In the genomic region with DNA sequence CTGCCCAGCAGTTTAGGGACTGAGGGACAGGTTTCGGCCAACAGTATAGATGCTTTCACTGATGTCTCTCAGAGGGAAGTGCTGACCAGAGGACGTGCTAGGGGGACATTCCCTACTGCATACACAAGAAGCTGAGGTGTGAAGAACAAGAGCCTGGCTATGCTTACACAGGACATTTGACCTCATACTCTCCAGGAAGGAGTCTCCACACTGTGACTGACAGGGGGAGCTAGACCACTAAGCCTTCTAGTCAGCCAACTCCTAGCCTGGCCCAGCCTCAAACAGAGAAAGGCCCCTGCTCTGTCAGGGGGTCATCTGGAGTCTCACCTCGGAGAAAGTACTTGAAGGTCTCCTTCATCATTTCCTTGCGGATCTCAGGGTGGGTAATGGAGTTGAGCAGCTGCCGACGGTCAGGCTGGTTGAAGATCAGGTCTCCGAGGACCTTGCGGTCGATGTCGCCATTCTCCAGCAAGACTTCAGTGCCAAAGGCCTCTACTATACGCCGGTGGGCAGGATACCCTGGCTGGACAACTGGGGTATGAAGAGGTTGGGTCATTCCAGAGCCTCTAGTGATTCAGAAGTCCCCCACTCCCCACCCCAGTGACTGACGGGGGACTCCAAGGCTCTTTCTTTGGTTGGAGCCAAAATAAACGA, we compare ENCODE assay signal across 11 mouse cellular contexts. TPM values are rescaled to one million over a fixed set of nuclear protein-coding genes. Genes with fewer than 3 reads are reported as not detected.
DNase-seq lines count a peak whose midpoint lies in the region; ATAC-seq and TF ChIP-seq lines count a peak whose summit lies in the region.
"Had no signal": no experiment of that assay in that cellular context is flagged by ENCODE, and none has a peak within 500 bp of the region (broad histone marks: within the 10 kb centered on the region; RNA-seq: fewer than 3 reads in every experiment).

No protein-coding gene starts in this region.

- TF ChIP-seq CTCF in hindbrain, postnatal 0 days (IDR thresholded peaks at IDR 0.05; ENCODE audit: low read depth), result no peak
- no peak for TF ChIP-seq CTCF in thymus, adult 2 months (IDR thresholded peaks at IDR 0.05; ENCODE audit: borderline replicate concordance, control insufficient read depth, extremely low read depth, insufficient read depth, low read length, poor library complexity)

- peaks cover 7% of the 10 kb centered on the region; the same call in 1 of the 2 replicates for H3K27me3 ChIP-seq in hindbrain, embryonic 10.5 days (ENCODE audit: insufficient read depth, poor library complexity, severe bottlenecking)
- no peaks in the 10 kb centered on the region for H3K27me3 ChIP-seq in hindbrain, postnatal 0 days (ENCODE audit: insufficient read depth, low read length)
- no peaks in the 10 kb centered on the region for H3K27me3 ChIP-seq in thymus, adult 2 months (ENCODE audit: control insufficient read depth, insufficient read depth, low read length)
- H3K27me3 ChIP-seq in hindbrain, embryonic 14.5 days (ENCODE audit: control insufficient read depth, insufficient read depth, low read length), result no peaks in the 10 kb centered on the region
- no peaks in the 10 kb centered on the region for H3K27me3 ChIP-seq in midbrain, embryonic 16.5 days (ENCODE audit: control insufficient read depth, insufficient read depth, low read depth, low read length)
- H3K27me3 ChIP-seq: kidney, embryonic 15.5 days; neural tube, embryonic 13.5 days had no signal

- H3K4me2 ChIP-seq in hindbrain, postnatal 0 days (ENCODE audit: low read depth, low read length), result no peak overlapping the region
- no peak overlapping the region for H3K4me2 ChIP-seq in hindbrain, embryonic 14.5 days (replicated peaks)
- no peak overlapping the region for H3K4me2 ChIP-seq in midbrain, embryonic 16.5 days (ENCODE audit: low read length)
- H3K4me2 ChIP-seq: kidney, embryonic 15.5 days; neural tube, embryonic 13.5 days had no signal

- no peak for ATAC-seq in hindbrain, postnatal 0 days
- ATAC-seq in hindbrain, embryonic 14.5 days (ENCODE audit: low FRiP score), result no peak
- ATAC-seq in midbrain, embryonic 16.5 days, result no peak

- 0 out of 2 replicates have a peak overlapping the region, but pooled peaks have one; percentile 7 for H3K4me3 ChIP-seq in hindbrain, embryonic 10.5 days
- H3K4me3 ChIP-seq in hindbrain, postnatal 0 days (ENCODE audit: low read length), result no peak overlapping the region
- no peak overlapping the region for H3K4me3 ChIP-seq in thymus, adult 2 months (ENCODE audit: control insufficient read depth, insufficient read depth, low read length)
- H3K4me3 ChIP-seq in hindbrain, embryonic 14.5 days (replicated peaks; ENCODE audit: low read length), result no peak overlapping the region
- no peak overlapping the region for H3K4me3 ChIP-seq in midbrain, embryonic 16.5 days (ENCODE audit: low read depth, low read length)
- H3K4me3 ChIP-seq: kidney, embryonic 15.5 days; neural tube, embryonic 13.5 days had no signal

- peaks cover 28% of the 10 kb centered on the region for H3K4me1 ChIP-seq in hindbrain, embryonic 10.5 days (replicated peaks)
- H3K4me1 ChIP-seq in hindbrain, postnatal 0 days (ENCODE audit: insufficient read depth, low read length), result peaks cover 5% of the 10 kb centered on the region; the same call in 1 of the 2 replicates
- H3K4me1 ChIP-seq in thymus, adult 2 months (replicated peaks; ENCODE audit: control insufficient read depth, insufficient read depth, low read length), result peaks cover 25% of the 10 kb centered on the region
- peaks cover 24% of the 10 kb centered on the region for H3K4me1 ChIP-seq in hindbrain, embryonic 14.5 days (replicated peaks; ENCODE audit: control insufficient read depth, insufficient read depth, low read length)
- H3K4me1 ChIP-seq in midbrain, embryonic 16.5 days (ENCODE audit: control insufficient read depth, insufficient read depth, low read length), result peaks cover 20% of the 10 kb centered on the region

- whole genome bisulfite sequencing in hindbrain, embryonic 10.5 days, result 88% methylated on average over 14 of the region's 14 CpGs
- WGBS in hindbrain, postnatal 0 days, result 81% methylated on average over 14 of the region's 14 CpGs
- 95% methylated on average over 14 of the region's 14 CpGs for WGBS in thymus, adult 2 months
- 85% methylated on average over 14 of the region's 14 CpGs for WGBS in hindbrain, embryonic 14.5 days
- WGBS in midbrain, embryonic 16.5 days, result 85% methylated on average over 14 of the region's 14 CpGs

- DNase-seq in hindbrain, embryonic 10.5 days (ENCODE audit: low spot score), result no peak
- DNase-seq in hindbrain, postnatal 0 days (ENCODE audit: low spot score), result no peak
- no peak for DNase-seq in thymus, adult 2 months
- no peak for DNase-seq in thymus, postnatal 36 days
- DNase-seq in hindbrain, embryonic 14.5 days (ENCODE audit: low spot score), result no peak
- no peak for DNase-seq in right cerebral cortex, postnatal 25 days
- DNase-seq: gastrocnemius, postnatal 25 days; lung, postnatal 14 days had no signal

- H3K36me3 ChIP-seq in hindbrain, embryonic 10.5 days, result peaks cover 91% of the 10 kb centered on the region
- H3K36me3 ChIP-seq in hindbrain, postnatal 0 days (ENCODE audit: insufficient read depth, low read length), result peaks cover 42% of the 10 kb centered on the region
- H3K36me3 ChIP-seq in thymus, adult 2 months (ENCODE audit: control insufficient read depth, insufficient read depth, low read length), result peaks cover 8% of the 10 kb centered on the region; the same call in 1 of the 2 replicates
- H3K36me3 ChIP-seq in hindbrain, embryonic 14.5 days (replicated peaks; ENCODE audit: control insufficient read depth, insufficient read depth), result peaks cover 56% of the 10 kb centered on the region
- H3K36me3 ChIP-seq in midbrain, embryonic 16.5 days (ENCODE audit: control insufficient read depth, insufficient read depth, low read length), result peaks cover 32% of the 10 kb centered on the region

- H3K27ac ChIP-seq in hindbrain, embryonic 10.5 days, result peak overlapping the region; percentile 18
- H3K27ac ChIP-seq in hindbrain, postnatal 0 days, result no peak overlapping the region
- H3K27ac ChIP-seq in thymus, adult 2 months (ENCODE audit: control insufficient read depth, insufficient read depth, low read length), result peak overlapping the region; percentile 81
- H3K27ac ChIP-seq in hindbrain, embryonic 14.5 days, result peak overlapping the region; percentile 63
- peak overlapping the region; percentile 40 for H3K27ac ChIP-seq in midbrain, embryonic 16.5 days (ENCODE audit: low read length)
- H3K27ac ChIP-seq: kidney, embryonic 15.5 days; neural tube, embryonic 13.5 days had no signal

- no peak for TF ChIP-seq POLR2A in thymus, adult 2 months (IDR thresholded peaks at IDR 0.05; ENCODE audit: control insufficient read depth, extremely low read depth, insufficient read depth, low read length, poor library complexity)

- H3K9me3 ChIP-seq in hindbrain, embryonic 10.5 days, result no peaks in the 10 kb centered on the region
- no peaks in the 10 kb centered on the region for H3K9me3 ChIP-seq in hindbrain, postnatal 0 days (ENCODE audit: low read length)
- no peaks in the 10 kb centered on the region for H3K9me3 ChIP-seq in hindbrain, embryonic 14.5 days (ENCODE audit: control insufficient read depth, low read length)
- no peaks in the 10 kb centered on the region for H3K9me3 ChIP-seq in midbrain, embryonic 16.5 days (replicated peaks; ENCODE audit: control insufficient read depth, low read length, poor library complexity, severe bottlenecking)
- H3K9me3 ChIP-seq: kidney, embryonic 15.5 days; neural tube, embryonic 13.5 days had no signal

- H3K9ac ChIP-seq in hindbrain, postnatal 0 days (replicated peaks; ENCODE audit: low read length), result no peak overlapping the region
- no peak overlapping the region for H3K9ac ChIP-seq in hindbrain, embryonic 14.5 days
- no peak overlapping the region for H3K9ac ChIP-seq in midbrain, embryonic 16.5 days (ENCODE audit: low read depth, low read length)
- H3K9ac ChIP-seq: kidney, embryonic 15.5 days; neural tube, embryonic 13.5 days had no signal

RNA-seq across cellular contexts. Expression of gene Nmt1, which starts 28.5 kb away (rescaled TPM):
- polyA plus RNA-seq in hindbrain, embryonic 10.5 days (2016; fragmentation: Nextera tagmentation; extraction: Ambion mirVana), result 47.1 and 55.6 TPM in 2 replicates
- 61.0 and 71.5 TPM in 2 replicates for total RNA-seq in hindbrain, postnatal 0 days (2014; rRNA removed)
- 39.8 and 45.3 TPM in 2 replicates for polyA plus RNA-seq in hindbrain, postnatal 0 days (2015; fragmentation: Nextera tagmentation; extraction: Ambion mirVana)
- 52.5 and 60.8 TPM in 2 replicates for polyA plus RNA-seq in thymus, adult 2 months (2012; rRNA removed)
- polyA plus RNA-seq in hindbrain, embryonic 14.5 days (2014; fragmentation: Nextera tagmentation; extraction: Ambion mirVana), result 31.8 and 34.3 TPM in 2 replicates
- polyA plus RNA-seq in midbrain, embryonic 16.5 days (2015; fragmentation: Nextera tagmentation; extraction: Ambion mirVana), result 25.5 and 26.8 TPM in 2 replicates

RNA-seq across cellular contexts. Expression of gene Dcakd, which starts 28.7 kb away (rescaled TPM):
- 272 and 276 TPM in 2 replicates for polyA plus RNA-seq in hindbrain, embryonic 10.5 days (2016; fragmentation: Nextera tagmentation; extraction: Ambion mirVana)
- 176 and 187 TPM in 2 replicates for total RNA-seq in hindbrain, postnatal 0 days (2014; rRNA removed)
- polyA plus RNA-seq in hindbrain, postnatal 0 days (2015; fragmentation: Nextera tagmentation; extraction: Ambion mirVana), result 138 and 149 TPM in 2 replicates
- 77.5 and 88.2 TPM in 2 replicates for polyA plus RNA-seq in thymus, adult 2 months (2012; rRNA removed)
- 161 and 166 TPM in 2 replicates for polyA plus RNA-seq in hindbrain, embryonic 14.5 days (2014; fragmentation: Nextera tagmentation; extraction: Ambion mirVana)
- 157 and 174 TPM in 2 replicates for polyA plus RNA-seq in midbrain, embryonic 16.5 days (2015; fragmentation: Nextera tagmentation; extraction: Ambion mirVana)

RNA-seq across cellular contexts. Expression of gene C1ql1, which starts 53.0 kb away (rescaled TPM):
- polyA plus RNA-seq in hindbrain, embryonic 10.5 days (2016; fragmentation: Nextera tagmentation; extraction: Ambion mirVana), result 4.4 and 11.5 TPM in 2 replicates
- total RNA-seq in hindbrain, postnatal 0 days (2014; rRNA removed), result 61.0 and 65.6 TPM in 2 replicates
- 16.9 and 18.9 TPM in 2 replicates for polyA plus RNA-seq in hindbrain, postnatal 0 days (2015; fragmentation: Nextera tagmentation; extraction: Ambion mirVana)
- 0.08 and 0.20 TPM in 2 replicates for polyA plus RNA-seq in thymus, adult 2 months (2012; rRNA removed)
- 12.0 and 14.6 TPM in 2 replicates for polyA plus RNA-seq in hindbrain, embryonic 14.5 days (2014; fragmentation: Nextera tagmentation; extraction: Ambion mirVana)
- polyA plus RNA-seq in midbrain, embryonic 16.5 days (2015; fragmentation: Nextera tagmentation; extraction: Ambion mirVana), result 6.0 and 7.9 TPM in 2 replicates
